Mouse (Mus musculus) ovary, postnatal 14 days (tissue): ENCODE measurements at regions not wholly inside any gene's neighbourhood (a gene's known extent, or its start where the extent isn't known, plus 50 kb on each side); places are given as distances from the start of the nearest gene placed in this dataset.
"Not testable (repeated sequence)": the region's sequence is repeated elsewhere in the genome, so short reads cannot be mapped to it uniquely, and the experiment has no call there.

Experiments used
- DNase-seq: peaks from one replicate; pipeline ENCODE4 v3.0.0; 2022; ENCODE audit warnings: low spot score

GRCm38 (mm10) chr3:81742124-81742523 lies 190.3 kb upstream of the Ctso start:
- DNase-seq, result no peak

- no peak for DNase-seq
Observed at GRCm38 (mm10) chr3:81750164-81750563, 182.2 kb upstream of the Ctso start.

GRCm38 (mm10) chr3:81752955-81753354 lies 179.4 kb upstream of the Ctso start:
- DNase-seq, result no peak

- DNase-seq, result no peak
Observed at GRCm38 (mm10) chr3:81760383-81760782, 172.0 kb upstream of the Ctso start.

- DNase-seq, result no peak
Observed at GRCm38 (mm10) chr3:81760914-81761313, 171.5 kb upstream of the Ctso start.

- DNase-seq, result no peak
Observed at GRCm38 (mm10) chr3:81771812-81772211, 160.6 kb upstream of the Ctso start.

- DNase-seq, result no peak
Observed at GRCm38 (mm10) chr3:81773012-81773411, 159.4 kb upstream of the Ctso start.

GRCm38 (mm10) chr3:81782081-81782480 lies 150.3 kb upstream of the Ctso start:
- DNase-seq, result no peak

- peak; percentile 26 for DNase-seq
Observed at GRCm38 (mm10) chr3:81782921-81783541, 149.4 kb upstream of the Ctso start.

GRCm38 (mm10) chr3:81788915-81789314 lies 143.5 kb upstream of the Ctso start:
- DNase-seq, result no peak

GRCm38 (mm10) chr3:81789664-81790063 lies 142.7 kb upstream of the Ctso start:
- DNase-seq, result no peak

- no peak for DNase-seq
Observed at GRCm38 (mm10) chr3:81802096-81802495, 130.3 kb upstream of the Ctso start.

GRCm38 (mm10) chr3:81805745-81806144 lies 126.7 kb upstream of the Ctso start:
- no peak for DNase-seq

- DNase-seq, result no peak
Observed at GRCm38 (mm10) chr3:81809604-81810003, 122.8 kb upstream of the Ctso start.

- DNase-seq, result no peak
Observed at GRCm38 (mm10) chr3:81820304-81820703, 112.1 kb upstream of the Ctso start.

- DNase-seq, result no peak
Observed at GRCm38 (mm10) chr3:81829525-81829924, 102.9 kb upstream of the Ctso start.

GRCm38 (mm10) chr3:81829966-81830599 lies 102.3 kb upstream of the Ctso start:
- DNase-seq, result no peak

- DNase-seq, result no peak
Observed at GRCm38 (mm10) chr3:81835380-81836157, 96.8 kb upstream of the Ctso start.

- DNase-seq, result no peak
Observed at GRCm38 (mm10) chr3:81836478-81836877, 95.9 kb upstream of the Ctso start.

GRCm38 (mm10) chr3:81838121-81838520 lies 94.3 kb upstream of the Ctso start:
- not testable (repeated sequence) for DNase-seq

GRCm38 (mm10) chr3:81864487-81864886 lies 67.9 kb upstream of the Ctso start:
- DNase-seq, result no peak
